Mouse (Mus musculus): ENCODE results near the gene Cwc25. TPM values are rescaled to one million over a fixed set of nuclear protein-coding genes. Genes with fewer than 3 reads are reported as not detected.
A peak's percentile ranks its signal among the peaks of the same experiment; 100 is the strongest.

Cwc25 gene
- polyA plus RNA-seq, 1 experiment from 2014 or later: 9.0 TPM

DNA sequence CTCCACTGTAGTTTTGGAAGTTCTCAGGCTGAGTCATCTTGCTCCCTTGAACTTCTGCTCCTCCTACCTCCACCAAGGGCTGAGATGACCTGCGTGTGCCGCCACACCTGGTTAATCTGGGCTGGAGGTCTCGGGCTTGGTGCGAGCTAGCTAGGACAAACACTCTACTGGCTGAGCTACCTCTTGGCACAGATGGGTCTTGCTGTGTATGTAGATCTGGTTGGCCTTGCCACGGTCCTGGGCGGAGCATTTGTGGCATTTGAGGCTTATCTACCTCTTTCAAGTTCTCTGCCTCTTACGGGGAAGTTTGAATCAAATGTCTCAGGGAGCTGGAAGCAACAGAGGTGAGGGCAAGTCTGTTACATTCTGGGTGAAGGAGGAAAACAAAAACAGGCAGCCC is 44.0 kb upstream of the Cwc25 start:
- Histone ChIP-seq H3K4me1 (ENCODE audit: control insufficient read depth in 2 of 2, insufficient read depth in 2 of 2, low read length in 2 of 2) (peaks cover 66 to 90% of the 10 kb centered on the region in 2 experiments), H3K36me3 (ENCODE audit: control insufficient read depth, insufficient read depth, low read length) (peaks cover 49% of the 10 kb centered on the region), H3K27ac (replicated peaks in 1 of 2; ENCODE audit: control insufficient read depth in 1 of 2, insufficient read depth in 1 of 2, low read depth in 2 of 2, low read length in 2 of 2) (no peak overlapping the region), H3K4me2 (ENCODE audit: low read length) (no peak overlapping the region), H3K9me3 (ENCODE audit: control insufficient read depth, low read length) (no peaks in the 10 kb centered on the region), H3K9ac (ENCODE audit: low read length) (no peak overlapping the region), H3K27me3 (ENCODE audit: control insufficient read depth, insufficient read depth, low read length) (no peaks in the 10 kb centered on the region), H3K4me3 (ENCODE audit: control insufficient read depth in 1 of 2, insufficient read depth in 1 of 2, low read depth in 1 of 2, low read length in 2 of 2) (no peak overlapping the region)
- no peak for ATAC-seq (ENCODE audit: insufficient number of reproducible peaks, insufficient read depth, low FRiP score, low read depth)
- WGBS: 55% methylated on average over 7 of the region's 7 CpGs

DNA sequence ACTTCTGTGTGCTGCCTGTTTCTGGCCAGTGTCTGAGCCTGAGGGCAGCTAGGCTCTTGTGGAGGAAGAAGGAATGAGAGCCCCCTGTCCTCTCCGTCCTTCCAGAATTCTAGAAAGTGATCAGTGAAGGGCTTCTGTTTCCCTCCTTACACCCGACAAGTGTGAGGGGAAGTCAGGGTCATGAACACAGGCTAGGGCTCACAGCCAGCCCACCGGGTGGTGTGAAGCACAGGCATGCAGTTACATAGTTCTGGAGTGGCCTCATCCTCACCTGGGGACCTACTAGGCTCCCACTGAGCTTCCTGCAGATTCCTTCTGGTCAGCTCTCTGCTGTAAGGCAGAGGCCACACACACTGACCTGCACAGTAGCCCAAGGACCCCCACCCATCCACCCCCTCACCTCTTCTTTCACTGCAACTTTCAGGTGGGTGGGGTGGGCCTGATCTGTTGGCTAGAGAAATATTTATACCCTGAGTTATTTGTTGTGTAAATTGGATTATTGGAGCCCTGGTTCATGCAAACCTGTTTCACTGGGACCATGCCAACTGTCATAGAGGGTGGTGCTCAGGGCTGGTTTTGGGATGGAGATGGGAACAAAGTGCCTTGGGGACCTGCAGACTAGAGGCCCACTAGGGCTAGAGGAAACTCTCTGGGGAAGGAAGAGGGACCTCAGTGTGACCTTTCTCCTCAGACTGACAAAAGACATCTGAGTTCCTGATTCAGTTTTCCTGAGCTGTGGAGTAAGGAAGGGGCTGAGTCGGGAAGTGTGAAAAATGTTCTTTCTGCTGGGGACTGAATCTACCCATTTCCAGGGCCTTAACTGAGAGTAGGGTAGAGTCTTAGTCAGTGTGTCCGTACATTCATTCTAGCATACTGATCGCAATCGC is 43.1 kb upstream of the Cwc25 start:
- H3K27me3 ChIP-seq (ENCODE audit: control insufficient read depth, insufficient read depth, low read length): no peaks in the 10 kb centered on the region
- H3K9ac ChIP-seq (ENCODE audit: low read length): peak overlapping the region; percentile 7
- ATAC-seq (ENCODE audit: insufficient number of reproducible peaks, insufficient read depth, low FRiP score, low read depth): no peak
- H3K27ac ChIP-seq (replicated peaks in 1 of 2; ENCODE audit: control insufficient read depth in 1 of 2, insufficient read depth in 1 of 2, low read depth in 2 of 2, low read length in 2 of 2): peak overlapping the region; percentile 47 to 69
- H3K4me1 ChIP-seq (ENCODE audit: control insufficient read depth in 2 of 2, insufficient read depth in 2 of 2, low read length in 2 of 2): peaks cover 71 to 93% of the 10 kb centered on the region in 2 experiments
- 47% methylated on average over 7 of the region's 7 CpGs for WGBS
- no peaks in the 10 kb centered on the region for H3K9me3 ChIP-seq (ENCODE audit: control insufficient read depth, low read length)
- peak overlapping the region; percentile 3; the same call in 1 of the 2 replicates for H3K4me2 ChIP-seq (ENCODE audit: low read length)
- peaks cover 41% of the 10 kb centered on the region for H3K36me3 ChIP-seq (ENCODE audit: control insufficient read depth, insufficient read depth, low read length)
- H3K4me3 ChIP-seq (ENCODE audit: control insufficient read depth in 1 of 2, insufficient read depth in 1 of 2, low read depth in 1 of 2, low read length in 2 of 2): no peak overlapping the region

DNA sequence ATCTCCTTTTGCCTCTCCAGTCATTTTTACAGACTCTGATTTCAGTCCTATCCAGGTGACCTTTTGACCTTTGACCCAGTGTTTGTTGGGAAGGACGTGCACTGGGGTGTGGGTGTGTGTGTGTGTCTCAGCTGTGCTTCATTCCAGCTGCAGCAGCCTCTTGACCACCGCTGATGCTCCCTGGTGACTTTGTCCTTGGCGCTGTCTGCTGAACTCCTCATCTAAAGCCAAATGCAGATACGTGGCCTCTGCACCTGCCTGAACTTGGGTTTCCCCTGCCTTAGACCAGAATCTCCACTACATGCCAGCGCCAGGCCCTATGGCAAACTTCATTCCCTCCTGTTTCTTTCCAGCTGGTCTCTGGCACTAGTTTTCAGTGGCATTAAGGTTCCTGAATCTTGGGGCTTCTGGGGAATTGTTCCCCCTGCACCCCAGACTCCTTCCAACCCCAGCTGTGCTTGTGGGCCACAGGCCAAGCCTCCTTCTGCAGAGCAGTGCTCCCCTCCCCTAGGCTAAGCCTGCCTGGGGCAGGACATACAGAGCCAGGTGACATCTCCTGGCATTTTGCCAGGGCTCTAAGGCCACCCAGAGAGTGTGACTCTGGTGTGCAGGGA is 42.4 kb upstream of the Cwc25 start:
- ATAC-seq (ENCODE audit: insufficient number of reproducible peaks, insufficient read depth, low FRiP score, low read depth): peak; percentile 49; the same call in 1 of the 2 replicates
- WGBS: 33% methylated on average over 5 of the region's 5 CpGs
- Histone ChIP-seq H3K4me3 (ENCODE audit: control insufficient read depth in 1 of 2, insufficient read depth in 1 of 2, low read depth in 1 of 2, low read length in 2 of 2) (no peak overlapping the region), H3K9ac (ENCODE audit: low read length) (peak overlapping the region; percentile 7), H3K27ac (replicated peaks in 1 of 2; ENCODE audit: control insufficient read depth in 1 of 2, insufficient read depth in 1 of 2, low read depth in 2 of 2, low read length in 2 of 2) (peak overlapping the region; percentile 47 to 69; a peak in 3 of 4 replicates), H3K27me3 (ENCODE audit: control insufficient read depth, insufficient read depth, low read length) (no peaks in the 10 kb centered on the region), H3K4me2 (ENCODE audit: low read length) (peak overlapping the region; percentile 3; the same call in 1 of the 2 replicates), H3K36me3 (ENCODE audit: control insufficient read depth, insufficient read depth, low read length) (peaks cover 35% of the 10 kb centered on the region), H3K4me1 (ENCODE audit: control insufficient read depth in 2 of 2, insufficient read depth in 2 of 2, low read length in 2 of 2) (peaks cover 77 to 95% of the 10 kb centered on the region in 2 experiments), H3K9me3 (ENCODE audit: control insufficient read depth, low read length) (no peaks in the 10 kb centered on the region)

DNA sequence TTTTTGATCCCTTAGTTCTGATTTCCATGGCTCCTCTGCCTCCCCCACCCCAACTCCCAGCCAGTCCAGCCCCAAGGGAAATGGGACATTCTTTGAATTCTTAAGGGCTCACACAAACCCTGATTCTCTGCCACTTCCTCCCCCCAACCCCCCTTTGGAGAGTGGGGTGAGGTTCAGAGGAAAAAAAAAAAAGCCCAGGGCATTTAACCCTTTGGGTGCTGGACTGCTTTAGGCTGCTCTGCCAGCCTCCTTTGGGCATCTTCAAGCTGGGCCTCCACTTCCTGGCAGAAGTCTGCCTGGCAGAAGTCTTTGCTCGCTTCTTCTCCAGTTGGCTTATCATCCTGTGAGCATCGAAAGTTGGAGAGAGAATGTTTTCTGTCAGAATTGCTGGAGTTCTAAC is 41.7 kb upstream of the Cwc25 start:
- Histone ChIP-seq H3K27me3 (ENCODE audit: control insufficient read depth, insufficient read depth, low read length) (no peaks in the 10 kb centered on the region), H3K4me2 (ENCODE audit: low read length) (peak overlapping the region; percentile 21; the same call in 1 of the 2 replicates), H3K9me3 (ENCODE audit: control insufficient read depth, low read length) (no peaks in the 10 kb centered on the region), H3K4me1 (ENCODE audit: control insufficient read depth in 2 of 2, insufficient read depth in 2 of 2, low read length in 2 of 2) (peaks cover 76 to 98% of the 10 kb centered on the region in 2 experiments), H3K9ac (ENCODE audit: low read length) (0 out of 2 replicates have a peak overlapping the region, but pooled peaks have one; percentile 5), H3K4me3 (ENCODE audit: control insufficient read depth in 1 of 2, insufficient read depth in 1 of 2, low read depth in 1 of 2, low read length in 2 of 2) (no peak overlapping the region), H3K27ac (replicated peaks in 1 of 2; ENCODE audit: control insufficient read depth in 1 of 2, insufficient read depth in 1 of 2, low read depth in 2 of 2, low read length in 2 of 2) (peak overlapping the region in 1 of 2 experiments; percentile 69; a peak in 2 of 4 replicates), H3K36me3 (ENCODE audit: control insufficient read depth, insufficient read depth, low read length) (peaks cover 30% of the 10 kb centered on the region)
- 37% methylated on average over 2 of the region's 2 CpGs for WGBS
- ATAC-seq (ENCODE audit: insufficient number of reproducible peaks, insufficient read depth, low FRiP score, low read depth): no peak

DNA sequence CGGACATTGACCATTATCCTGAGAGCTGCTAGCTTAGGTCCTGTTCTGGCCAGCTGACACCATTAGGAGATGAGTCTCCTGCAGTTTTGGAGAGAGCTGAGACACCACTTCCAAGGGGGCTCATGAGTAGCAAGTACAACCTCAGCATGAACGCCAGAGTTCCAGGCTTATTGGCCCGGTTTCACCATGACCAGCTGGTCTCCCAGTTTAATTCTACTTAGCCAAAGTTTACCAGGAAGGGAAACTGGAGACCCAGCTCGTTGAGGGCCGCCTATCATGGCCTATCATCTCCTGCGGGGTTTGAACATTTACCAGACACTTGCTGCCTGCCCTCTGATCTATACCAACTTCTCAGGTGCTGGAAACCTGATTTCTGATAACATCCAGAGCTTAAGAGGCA is 41.3 kb upstream of the Cwc25 start:
- Histone ChIP-seq H3K9me3 (ENCODE audit: control insufficient read depth, low read length) (no peaks in the 10 kb centered on the region), H3K4me2 (ENCODE audit: low read length) (no peak overlapping the region), H3K4me3 (ENCODE audit: control insufficient read depth in 1 of 2, insufficient read depth in 1 of 2, low read depth in 1 of 2, low read length in 2 of 2) (no peak overlapping the region), H3K9ac (ENCODE audit: low read length) (no peak overlapping the region), H3K27me3 (ENCODE audit: control insufficient read depth, insufficient read depth, low read length) (no peaks in the 10 kb centered on the region), H3K27ac (replicated peaks in 1 of 2; ENCODE audit: control insufficient read depth in 1 of 2, insufficient read depth in 1 of 2, low read depth in 2 of 2, low read length in 2 of 2) (peak overlapping the region; percentile 21 to 69; a peak in 3 of 4 replicates), H3K36me3 (ENCODE audit: control insufficient read depth, insufficient read depth, low read length) (peaks cover 30% of the 10 kb centered on the region), H3K4me1 (ENCODE audit: control insufficient read depth in 2 of 2, insufficient read depth in 2 of 2, low read length in 2 of 2) (peaks cover 71 to 97% of the 10 kb centered on the region in 2 experiments)
- no peak for ATAC-seq (ENCODE audit: insufficient number of reproducible peaks, insufficient read depth, low FRiP score, low read depth)
- 25% methylated on average over 6 of the region's 6 CpGs for WGBS

DNA sequence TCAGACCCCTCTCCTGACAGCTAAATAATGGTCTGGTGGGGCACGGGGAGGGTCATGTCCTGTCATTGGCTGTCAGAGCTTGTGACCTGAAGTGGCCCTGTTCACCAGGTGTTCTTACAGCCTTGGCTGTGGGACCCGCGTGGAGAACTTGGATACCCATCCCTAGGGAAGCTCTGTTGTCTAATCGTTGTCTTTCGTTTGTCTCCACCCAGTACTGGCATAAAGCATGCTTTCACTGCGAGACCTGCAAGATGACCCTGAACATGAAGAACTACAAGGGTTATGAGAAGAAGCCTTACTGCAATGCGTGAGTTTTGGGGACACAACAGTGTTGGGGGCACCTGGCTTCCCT is 40.2 kb upstream of the Cwc25 start:
- Histone ChIP-seq H3K4me3 (ENCODE audit: control insufficient read depth in 1 of 2, insufficient read depth in 1 of 2, low read depth in 1 of 2, low read length in 2 of 2) (no peak overlapping the region), H3K4me2 (ENCODE audit: low read length) (peak overlapping the region; percentile 58; the same call in 1 of the 2 replicates), H3K36me3 (ENCODE audit: control insufficient read depth, insufficient read depth, low read length) (peaks cover 27% of the 10 kb centered on the region), H3K9me3 (ENCODE audit: control insufficient read depth, low read length) (no peaks in the 10 kb centered on the region), H3K27me3 (ENCODE audit: control insufficient read depth, insufficient read depth, low read length) (no peaks in the 10 kb centered on the region), H3K9ac (ENCODE audit: low read length) (no peak overlapping the region), H3K27ac (replicated peaks in 1 of 2; ENCODE audit: control insufficient read depth in 1 of 2, insufficient read depth in 1 of 2, low read depth in 2 of 2, low read length in 2 of 2) (peak overlapping the region in 1 of 2 experiments; percentile 89; a peak in 1 of 4 replicates), H3K4me1 (ENCODE audit: control insufficient read depth in 2 of 2, insufficient read depth in 2 of 2, low read length in 2 of 2) (peaks cover 68 to 97% of the 10 kb centered on the region in 2 experiments)
- no peak for ATAC-seq (ENCODE audit: insufficient number of reproducible peaks, insufficient read depth, low FRiP score, low read depth)
- WGBS: 82% methylated on average over 7 of the region's 7 CpGs

DNA sequence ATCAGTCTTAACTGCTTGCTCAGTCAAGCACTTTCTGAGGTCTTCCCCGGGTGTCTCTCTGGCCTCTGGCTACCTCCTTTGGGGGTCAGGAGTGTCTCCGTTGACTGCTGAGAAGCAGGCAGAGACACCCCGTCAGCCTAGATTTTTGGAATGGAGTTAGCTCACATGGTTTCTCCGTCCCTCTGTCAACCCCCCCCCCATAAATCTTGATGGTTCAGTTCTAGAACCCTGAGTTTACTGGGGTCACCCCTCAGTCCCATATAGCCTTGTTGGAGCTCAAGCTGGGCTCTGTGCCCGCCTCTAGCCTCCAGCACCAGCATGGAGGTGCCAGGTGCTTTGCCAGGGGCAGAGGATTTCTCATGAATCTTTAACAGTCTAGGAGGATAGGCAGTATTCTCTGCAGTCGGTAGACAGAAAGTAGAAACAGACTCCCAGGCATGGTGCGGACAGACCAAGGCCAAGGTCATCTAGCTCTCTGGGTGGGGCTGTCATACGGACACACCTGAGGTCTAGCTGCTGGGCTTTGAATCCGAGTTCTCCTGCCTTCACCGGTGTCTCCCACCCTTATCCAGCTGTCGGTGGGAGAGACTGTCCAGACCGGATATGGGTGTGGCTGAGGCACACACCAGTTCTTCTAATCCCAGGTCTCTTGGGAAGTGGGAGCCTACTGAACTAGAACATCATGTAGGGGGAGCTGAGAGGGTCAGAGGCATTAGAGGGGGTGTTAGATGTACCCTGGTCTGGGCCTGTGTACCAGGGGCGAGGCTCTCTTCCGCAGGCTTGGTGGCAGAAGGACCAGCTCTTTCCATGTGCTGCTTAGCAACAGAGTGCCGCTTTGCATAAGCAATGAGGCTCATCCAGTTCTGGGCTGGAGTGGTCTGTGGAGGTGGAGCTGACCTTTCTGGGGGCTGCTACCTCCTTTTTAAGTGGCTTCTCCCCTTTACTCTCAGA is 39.6 kb upstream of the Cwc25 start:
- Histone ChIP-seq H3K27me3 (ENCODE audit: control insufficient read depth, insufficient read depth, low read length) (no peaks in the 10 kb centered on the region), H3K4me2 (ENCODE audit: low read length) (peak overlapping the region; percentile 58), H3K36me3 (ENCODE audit: control insufficient read depth, insufficient read depth, low read length) (peaks cover 27% of the 10 kb centered on the region), H3K4me3 (ENCODE audit: control insufficient read depth in 1 of 2, insufficient read depth in 1 of 2, low read depth in 1 of 2, low read length in 2 of 2) (no peak overlapping the region), H3K4me1 (ENCODE audit: control insufficient read depth in 2 of 2, insufficient read depth in 2 of 2, low read length in 2 of 2) (peaks cover 70 to 97% of the 10 kb centered on the region in 2 experiments), H3K9ac (ENCODE audit: low read length) (peak overlapping the region; percentile 60), H3K27ac (replicated peaks in 1 of 2; ENCODE audit: control insufficient read depth in 1 of 2, insufficient read depth in 1 of 2, low read depth in 2 of 2, low read length in 2 of 2) (peak overlapping the region; percentile 57 to 89), H3K9me3 (ENCODE audit: control insufficient read depth, low read length) (no peaks in the 10 kb centered on the region)
- WGBS: 28% methylated on average over 15 of the region's 15 CpGs
- no peak for ATAC-seq (ENCODE audit: insufficient number of reproducible peaks, insufficient read depth, low FRiP score, low read depth)
